Mouse (Mus musculus): ENCODE results near the gene Rin3. TPM values are rescaled to one million over a fixed set of nuclear protein-coding genes. Genes with fewer than 3 reads are reported as not detected.

Gene Rin3
- total RNA-seq (2012; rRNA removed) (14.8 and 17.5 TPM in 2 replicates), polyA plus RNA-seq (2012; ENCODE audit: insufficient read depth in 1 of 2, insufficient read length in 2 of 2, low read depth in 1 of 2, low replicate concordance in 2 of 2, missing spikeins in 1 of 2) (10 to 100 TPM in 1 of 2 experiments, not detected in 1; 38.9 TPM)

- Histone ChIP-seq H3K36me3 (ENCODE audit: control insufficient read depth in 1 of 2, insufficient read depth in 2 of 2, low read length in 2 of 2) (no peaks in the 10 kb centered on the region), H3K4me3 (ENCODE audit: control insufficient read depth in 1 of 2, insufficient read depth in 1 of 2, low read depth in 2 of 2, low read length in 2 of 2) (peak within 1 kb of the TSS in 1 of 2 experiments; percentile 25; a peak in 2 of 4 replicates), H3K27me3 (ENCODE audit: control insufficient read depth in 1 of 2, insufficient read depth in 2 of 2, low read length in 2 of 2) (peaks cover 0 to 10% of the 10 kb centered on the region in 2 experiments; a peak in 2 of 4 replicates), H3K9me3 (replicated peaks; ENCODE audit: insufficient read depth, low read length) (no peaks in the 10 kb centered on the region), H3K9ac (ENCODE audit: control insufficient read depth, low read depth, low read length, poor library complexity, severe bottlenecking) (peak within 1 kb of the TSS; percentile 43), H3K4me1 (ENCODE audit: control insufficient read depth in 1 of 2, insufficient read depth in 2 of 2, low read length in 2 of 2) (no peaks in the 10 kb centered on the region), H3K79me2 (ENCODE audit: control insufficient read depth, insufficient read depth, low read length, poor library complexity) (no peaks in the 10 kb centered on the region), H3K27ac (ENCODE audit: control insufficient read depth, low read depth, low read length) (no peak within 1 kb of the TSS)
- DNase-seq (ENCODE audit: low read depth, low spot score), result no peak
- TF ChIP-seq SIN3A (IDR thresholded peaks at IDR 0.05; ENCODE audit: low read length), result no peak
- TF ChIP-seq CHD1 (IDR thresholded peaks at IDR 0.05; ENCODE audit: low read depth, low read length), result no peak
- TF ChIP-seq CTCF (IDR thresholded peaks at IDR 0.05 in 2 of 3, conservative IDR thresholded peaks at IDR 0.05 in 1 of 3; ENCODE audit: control insufficient read depth in 1 of 3, insufficient read depth in 1 of 3, low read depth in 2 of 3, low read length in 3 of 3, poor library complexity in 1 of 3, severe bottlenecking in 1 of 3), result no peak
- TF ChIP-seq MEF2A (IDR thresholded peaks at IDR 0.05; ENCODE audit: extremely low read depth, insufficient replicate concordance, low read depth, low read length, poor library complexity, severe bottlenecking), result no peak
- no peak for TF ChIP-seq HCFC1 (IDR thresholded peaks at IDR 0.05; ENCODE audit: low read depth, low read length)
- TF ChIP-seq POLR2A (IDR thresholded peaks at IDR 0.05; ENCODE audit: control insufficient read depth in 1 of 2, insufficient read depth in 1 of 2, low read depth in 1 of 2, low read length in 2 of 2, poor library complexity in 1 of 2), result no peak
- no peak for TF ChIP-seq MAX (IDR thresholded peaks at IDR 0.05; ENCODE audit: low read length)
- no peak for TF ChIP-seq CHD2 (IDR thresholded peaks at IDR 0.05; ENCODE audit: low read length)
- TF ChIP-seq ZC3H11A (IDR thresholded peaks at IDR 0.05; ENCODE audit: low read depth, low read length), result no peak
- TF ChIP-seq UBTF (IDR thresholded peaks at IDR 0.05; ENCODE audit: borderline replicate concordance, insufficient read depth, low read depth, low read length), result no peak
Observed at GRCm38 (mm10) chr12:102282763-102283482, at the start of gene Rin3. Gene Rin3, plus strand, starts transcription at chr12:102283048.

GRCm38 (mm10) chr12:102235551-102235950, 47.3 kb upstream of the Rin3 start:
- Histone ChIP-seq H3K4me3 (ENCODE audit: control insufficient read depth in 1 of 2, insufficient read depth in 1 of 2, low read depth in 2 of 2, low read length in 2 of 2) (no peak overlapping the region), H3K79me2 (ENCODE audit: control insufficient read depth, insufficient read depth, low read length, poor library complexity) (no peaks in the 10 kb centered on the region)
- no peak for DNase-seq (ENCODE audit: low read depth, low spot score)

More at GRCm38 (mm10) chr12:102235551-102235950, 47.3 kb upstream of the Rin3 start:
- Histone ChIP-seq H3K36me3 (ENCODE audit: control insufficient read depth in 1 of 2, insufficient read depth in 2 of 2, low read length in 2 of 2) (no peaks in the 10 kb centered on the region), H3K9ac (ENCODE audit: control insufficient read depth, low read depth, low read length, poor library complexity, severe bottlenecking) (no peak overlapping the region), H3K27me3 (ENCODE audit: control insufficient read depth in 1 of 2, insufficient read depth in 2 of 2, low read length in 2 of 2) (peaks cover 0 to 3% of the 10 kb centered on the region in 2 experiments; a peak in 2 of 4 replicates), H3K9me3 (replicated peaks; ENCODE audit: insufficient read depth, low read length) (no peaks in the 10 kb centered on the region), H3K27ac (ENCODE audit: control insufficient read depth, low read depth, low read length) (no peak overlapping the region), H3K4me1 (ENCODE audit: control insufficient read depth in 1 of 2, insufficient read depth in 2 of 2, low read length in 2 of 2) (no peaks in the 10 kb centered on the region)
- TF ChIP-seq ZC3H11A (IDR thresholded peaks at IDR 0.05; ENCODE audit: low read depth, low read length), result no peak
- no peak for TF ChIP-seq JUND (IDR thresholded peaks at IDR 0.05; ENCODE audit: low read depth, low read length)
- no peak for TF ChIP-seq EP300 (IDR thresholded peaks at IDR 0.05; ENCODE audit: low read depth in 1 of 2, low read length in 2 of 2)
- no peak for TF ChIP-seq RCOR1 (IDR thresholded peaks at IDR 0.05; ENCODE audit: low read depth, low read length)
- no peak for TF ChIP-seq CHD1 (IDR thresholded peaks at IDR 0.05; ENCODE audit: low read depth, low read length)
- no peak for TF ChIP-seq MYC (IDR thresholded peaks at IDR 0.05; ENCODE audit: low read depth, low read length)
- no peak for TF ChIP-seq BHLHE40 (IDR thresholded peaks at IDR 0.05; ENCODE audit: borderline replicate concordance, low read depth, low read length)
- no peak for TF ChIP-seq CTCF (IDR thresholded peaks at IDR 0.05 in 2 of 3, conservative IDR thresholded peaks at IDR 0.05 in 1 of 3; ENCODE audit: control insufficient read depth in 1 of 3, insufficient read depth in 1 of 3, low read depth in 2 of 3, low read length in 3 of 3, poor library complexity in 1 of 3, severe bottlenecking in 1 of 3)
- TF ChIP-seq TAL1 (IDR thresholded peaks at IDR 0.05; ENCODE audit: low read length), result no peak
- TF ChIP-seq POLR2A (IDR thresholded peaks at IDR 0.05; ENCODE audit: control insufficient read depth in 1 of 2, insufficient read depth in 1 of 2, low read depth in 1 of 2, low read length in 2 of 2, poor library complexity in 1 of 2), result no peak
- no peak for TF ChIP-seq ZNF384 (IDR thresholded peaks at IDR 0.05; ENCODE audit: low read depth, low read length)
- no peak for TF ChIP-seq POLR2AphosphoS5 (IDR thresholded peaks at IDR 0.05; ENCODE audit: borderline replicate concordance, low read depth, low read length)
- TF ChIP-seq MAFK (IDR thresholded peaks at IDR 0.05; ENCODE audit: borderline replicate concordance, low read depth, low read length), result no peak
- TF ChIP-seq CHD2 (IDR thresholded peaks at IDR 0.05; ENCODE audit: low read length), result no peak
- TF ChIP-seq UBTF (IDR thresholded peaks at IDR 0.05; ENCODE audit: borderline replicate concordance, insufficient read depth, low read depth, low read length), result no peak
- no peak for TF ChIP-seq ZMIZ1 (IDR thresholded peaks at IDR 0.05; ENCODE audit: low read depth, low read length)

Measured in MEL (cell line).